Mouse (Mus musculus): ENCODE measurements at regions not wholly inside any gene's neighbourhood (a gene's known extent, or its start where the extent isn't known, plus 50 kb on each side); places are given as distances from the start of the nearest gene placed in this dataset.

DNA sequence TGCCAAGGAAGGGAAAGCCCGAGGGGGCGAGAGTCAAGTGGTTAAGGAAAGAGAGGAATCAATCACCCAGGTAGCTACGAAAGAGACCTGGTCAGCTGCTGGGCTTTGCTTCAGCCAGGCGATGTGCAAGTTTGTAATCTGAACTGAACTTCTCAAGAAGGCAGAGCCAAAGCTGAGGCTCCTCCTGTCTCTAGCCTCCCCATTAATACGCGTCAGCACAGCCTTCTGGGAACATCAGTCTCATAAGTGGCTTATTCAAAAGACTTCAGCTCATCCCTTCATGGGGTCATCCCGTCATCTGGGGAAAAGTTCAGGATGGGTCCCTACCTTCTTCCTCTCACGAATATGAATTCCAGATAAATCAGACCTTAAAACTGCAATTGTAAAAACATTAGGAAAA is 112.2 kb upstream of the Mgme1 start:
- H3K9ac ChIP-seq: no peak overlapping the region
- H3K36me3 ChIP-seq: no peaks in the 10 kb centered on the region
- WGBS: 44% methylated on average over 8 of the region's 8 CpGs
- H3K27me3 ChIP-seq (replicated peaks): no peaks in the 10 kb centered on the region
- no peak overlapping the region for H3K27ac ChIP-seq
- no peaks in the 10 kb centered on the region for H3K9me3 ChIP-seq
- H3K4me2 ChIP-seq (replicated peaks): no peak overlapping the region
- H3K4me1 ChIP-seq (replicated peaks): peaks cover 32% of the 10 kb centered on the region
- no peak overlapping the region for H3K4me3 ChIP-seq (replicated peaks)
- no peak for ATAC-seq

DNA sequence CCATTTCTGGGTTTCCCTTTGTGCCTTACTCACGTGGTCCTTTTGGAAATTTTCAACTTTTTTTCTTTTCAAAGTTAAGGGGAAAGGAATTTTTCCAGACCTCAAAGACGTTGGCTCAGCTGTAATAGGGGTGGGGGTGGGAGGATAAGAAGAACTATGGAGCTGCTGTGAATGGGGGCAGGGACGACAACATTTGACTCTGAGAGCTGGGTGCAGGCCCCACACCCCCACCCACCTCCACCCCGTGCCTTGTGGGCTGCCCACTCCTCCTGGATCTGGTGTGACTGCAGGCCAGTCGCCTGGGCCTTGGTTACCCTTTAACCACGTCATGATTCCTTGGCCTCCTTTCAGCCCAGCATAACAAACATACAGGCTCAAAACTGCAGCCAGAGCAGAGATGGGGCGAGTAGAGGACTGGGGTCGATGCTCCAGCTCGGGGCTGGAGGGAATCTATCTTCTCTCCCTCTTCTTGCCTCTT is 110.6 kb upstream of the Mgme1 start:
- peak; percentile 19; the same call in 1 of the 2 replicates for ATAC-seq
- Histone ChIP-seq H3K4me3 (replicated peaks) (no peak overlapping the region), H3K9me3 (no peaks in the 10 kb centered on the region), H3K9ac (no peak overlapping the region), H3K27me3 (replicated peaks) (no peaks in the 10 kb centered on the region), H3K36me3 (no peaks in the 10 kb centered on the region), H3K27ac (peak overlapping the region; percentile 81), H3K4me2 (replicated peaks) (0 out of 2 replicates have a peak overlapping the region, but pooled peaks have one; percentile 20), H3K4me1 (replicated peaks) (peaks cover 39% of the 10 kb centered on the region)
- WGBS: 16% methylated on average over 9 of the region's 9 CpGs

DNA sequence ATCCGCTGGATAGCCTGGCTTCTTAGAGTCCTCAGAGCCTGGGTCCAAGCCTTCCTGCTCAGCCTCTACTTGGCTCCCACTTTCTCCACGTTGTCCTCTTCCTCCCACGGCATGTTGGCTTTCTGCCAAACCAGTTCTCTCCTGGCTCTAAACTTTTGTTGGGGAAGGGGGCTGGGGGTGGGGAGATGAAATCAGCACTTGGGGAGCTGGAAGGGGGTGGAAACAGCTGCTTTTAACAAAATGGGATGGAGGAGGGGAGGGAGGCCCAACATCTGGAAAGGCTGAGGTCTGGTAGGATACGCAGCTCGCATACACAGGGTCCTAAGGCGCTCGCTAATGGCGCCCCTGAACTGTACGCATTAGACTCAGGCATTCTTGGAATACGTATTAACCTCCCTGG is 110.0 kb upstream of the Mgme1 start:
- Histone ChIP-seq H3K4me2 (replicated peaks) (0 out of 2 replicates have a peak overlapping the region, but pooled peaks have one; percentile 20), H3K4me1 (replicated peaks) (peaks cover 39% of the 10 kb centered on the region), H3K27me3 (replicated peaks) (no peaks in the 10 kb centered on the region), H3K27ac (peak overlapping the region; percentile 81), H3K36me3 (no peaks in the 10 kb centered on the region), H3K9ac (no peak overlapping the region), H3K4me3 (replicated peaks) (no peak overlapping the region), H3K9me3 (no peaks in the 10 kb centered on the region)
- ATAC-seq: peak; percentile 14; the same call in 1 of the 2 replicates
- WGBS: 38% methylated on average over 10 of the region's 10 CpGs

DNA sequence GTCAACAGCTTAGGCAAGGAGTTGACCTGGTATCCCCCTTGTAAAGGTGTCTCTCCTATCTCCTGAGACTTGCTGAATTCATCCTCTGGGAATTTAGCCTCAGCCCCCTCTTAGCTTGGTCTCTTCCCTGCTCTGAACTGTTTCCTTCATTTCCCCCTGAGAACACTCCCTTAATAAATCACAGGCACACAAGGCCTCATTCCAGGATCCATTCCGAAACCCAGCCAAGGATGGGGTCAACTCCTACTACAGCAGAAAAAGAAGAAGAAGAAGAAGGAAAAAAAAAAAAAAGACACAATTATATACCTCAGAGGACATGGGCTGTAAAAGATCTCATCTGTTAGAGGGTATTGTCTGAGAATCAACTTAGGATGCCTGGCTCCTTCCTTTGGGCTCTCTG is 108.6 kb upstream of the Mgme1 start:
- H3K9me3 ChIP-seq: no peaks in the 10 kb centered on the region
- no peak overlapping the region for H3K4me2 ChIP-seq (replicated peaks)
- H3K36me3 ChIP-seq: no peaks in the 10 kb centered on the region
- no peak overlapping the region for H3K9ac ChIP-seq
- H3K4me3 ChIP-seq (replicated peaks): no peak overlapping the region
- 0 out of 2 replicates have a peak overlapping the region, but pooled peaks have one; percentile 32 for H3K27ac ChIP-seq
- H3K27me3 ChIP-seq (replicated peaks): no peaks in the 10 kb centered on the region
- peaks cover 38% of the 10 kb centered on the region for H3K4me1 ChIP-seq (replicated peaks)
- ATAC-seq: no peak
- WGBS: 48% methylated on average over 1 of the region's 1 CpGs

DNA sequence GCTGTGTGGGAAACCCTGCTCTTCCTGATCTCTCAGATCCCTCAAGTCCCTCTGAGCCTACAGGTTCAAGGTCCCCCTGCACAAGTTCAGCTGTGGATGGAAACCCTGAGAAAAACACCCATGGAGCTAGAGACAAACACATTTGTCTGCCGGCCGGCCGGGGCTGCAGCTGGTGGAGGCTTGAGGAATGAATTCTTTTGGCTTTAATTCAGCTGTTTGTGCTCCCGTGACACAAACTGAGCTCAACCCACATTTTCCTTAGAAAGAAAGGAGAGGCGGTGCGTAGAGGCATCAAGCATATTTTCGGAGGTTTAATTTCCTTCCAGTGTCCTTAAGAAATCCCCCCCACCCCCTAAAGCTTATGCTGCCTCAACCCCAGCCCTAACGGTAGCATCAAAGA is 106.4 kb upstream of the Mgme1 start:
- H3K9me3 ChIP-seq: no peaks in the 10 kb centered on the region
- ATAC-seq: no peak
- no peaks in the 10 kb centered on the region for H3K36me3 ChIP-seq
- H3K4me1 ChIP-seq (replicated peaks): peaks cover 43% of the 10 kb centered on the region
- peak overlapping the region; percentile 99 for H3K27ac ChIP-seq
- H3K9ac ChIP-seq: no peak overlapping the region
- H3K27me3 ChIP-seq (replicated peaks): no peaks in the 10 kb centered on the region
- WGBS: 17% methylated on average over 8 of the region's 8 CpGs
- 0 out of 2 replicates have a peak overlapping the region, but pooled peaks have one; percentile 65 for H3K4me3 ChIP-seq (replicated peaks)
- peak overlapping the region; percentile 73 for H3K4me2 ChIP-seq (replicated peaks)

DNA sequence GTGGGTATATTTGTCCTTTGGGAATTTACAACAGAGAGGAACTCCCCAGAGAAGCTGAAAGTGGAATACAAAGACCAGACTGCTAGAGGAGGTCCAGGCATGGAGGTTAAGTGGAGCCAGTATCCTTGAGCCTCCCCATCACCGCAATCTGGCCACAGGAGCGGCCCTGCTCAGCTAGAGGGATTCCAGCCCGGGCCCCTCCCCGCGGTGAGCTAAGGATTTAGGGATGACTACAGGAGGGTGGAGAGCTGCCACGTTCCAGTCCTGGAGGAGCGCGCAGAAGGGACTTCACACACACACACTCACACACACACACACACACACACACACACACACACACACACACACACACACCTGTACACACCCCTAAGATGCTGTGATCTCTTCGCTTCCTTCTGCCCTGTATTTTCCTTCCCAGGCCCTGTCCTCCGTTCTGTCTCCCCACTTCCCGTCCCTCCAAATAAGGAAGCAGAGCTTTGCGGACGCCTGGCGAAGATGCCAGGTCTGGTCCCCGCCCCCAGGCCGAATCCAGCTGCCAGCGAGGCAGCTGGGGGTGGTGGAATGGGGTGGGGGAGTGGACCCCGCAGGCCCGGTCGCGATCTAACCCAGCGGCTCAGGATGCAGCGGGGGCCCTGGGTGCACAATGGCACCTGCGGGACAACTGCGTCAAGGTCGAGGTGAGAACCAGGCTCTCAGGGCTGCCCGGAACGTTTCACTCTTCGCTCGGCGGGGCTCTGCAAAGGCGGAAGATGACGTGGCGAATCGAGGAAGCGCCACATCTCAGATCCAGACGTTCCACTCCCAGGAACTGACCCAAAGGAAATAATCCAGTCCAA is 105.3 kb upstream of the Mgme1 start:
- peak; percentile 85 for ATAC-seq
- Histone ChIP-seq H3K9ac (peak overlapping the region; percentile 90), H3K27ac (peak overlapping the region; percentile 99), H3K9me3 (no peaks in the 10 kb centered on the region), H3K4me2 (replicated peaks) (peak overlapping the region; percentile 73), H3K36me3 (no peaks in the 10 kb centered on the region), H3K4me3 (replicated peaks) (peak overlapping the region; percentile 65), H3K27me3 (replicated peaks) (no peaks in the 10 kb centered on the region), H3K4me1 (replicated peaks) (peaks cover 45% of the 10 kb centered on the region)
- WGBS: under 1% methylated on average over 36 of the region's 37 CpGs

DNA sequence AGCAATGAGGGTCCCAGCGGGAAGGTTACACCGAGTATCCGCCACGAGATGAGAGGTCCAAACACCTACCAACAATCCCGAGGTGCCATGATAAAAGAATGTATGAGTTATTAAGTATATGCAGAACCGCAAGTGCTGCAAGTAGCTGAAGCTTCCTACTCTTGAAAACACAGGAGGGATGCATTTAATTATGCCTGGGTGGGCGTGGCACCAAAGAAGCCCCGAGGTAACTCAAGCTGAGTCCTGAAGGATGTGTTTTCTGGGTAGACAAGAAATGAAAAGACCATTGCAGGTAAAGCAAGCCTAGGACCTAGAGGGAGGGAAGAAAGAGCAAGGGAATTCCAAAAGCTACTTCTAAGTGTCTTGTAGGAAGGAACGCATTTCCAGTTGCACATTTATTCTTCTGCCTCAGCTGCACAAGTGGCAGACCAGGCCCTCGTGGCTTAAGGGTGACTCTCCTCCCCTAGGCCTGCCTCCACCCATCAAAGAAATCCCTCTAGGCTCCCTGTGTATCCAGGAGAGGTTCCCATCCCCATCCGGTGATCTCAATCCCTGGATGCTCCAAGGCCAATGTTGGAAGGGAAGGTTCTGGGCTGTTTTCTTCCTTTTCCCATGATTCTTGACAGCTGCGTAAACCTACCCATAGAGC is 104.2 kb upstream of the Mgme1 start:
- no peaks in the 10 kb centered on the region for H3K9me3 ChIP-seq
- peak overlapping the region; percentile 73 for H3K4me2 ChIP-seq (replicated peaks)
- H3K36me3 ChIP-seq: no peaks in the 10 kb centered on the region
- no peaks in the 10 kb centered on the region for H3K27me3 ChIP-seq (replicated peaks)
- H3K9ac ChIP-seq: peak overlapping the region; percentile 90
- ATAC-seq: no peak
- peak overlapping the region; percentile 99 for H3K27ac ChIP-seq
- WGBS: 29% methylated on average over 12 of the region's 12 CpGs
- H3K4me1 ChIP-seq (replicated peaks): peaks cover 44% of the 10 kb centered on the region
- H3K4me3 ChIP-seq (replicated peaks): peak overlapping the region; percentile 65

DNA sequence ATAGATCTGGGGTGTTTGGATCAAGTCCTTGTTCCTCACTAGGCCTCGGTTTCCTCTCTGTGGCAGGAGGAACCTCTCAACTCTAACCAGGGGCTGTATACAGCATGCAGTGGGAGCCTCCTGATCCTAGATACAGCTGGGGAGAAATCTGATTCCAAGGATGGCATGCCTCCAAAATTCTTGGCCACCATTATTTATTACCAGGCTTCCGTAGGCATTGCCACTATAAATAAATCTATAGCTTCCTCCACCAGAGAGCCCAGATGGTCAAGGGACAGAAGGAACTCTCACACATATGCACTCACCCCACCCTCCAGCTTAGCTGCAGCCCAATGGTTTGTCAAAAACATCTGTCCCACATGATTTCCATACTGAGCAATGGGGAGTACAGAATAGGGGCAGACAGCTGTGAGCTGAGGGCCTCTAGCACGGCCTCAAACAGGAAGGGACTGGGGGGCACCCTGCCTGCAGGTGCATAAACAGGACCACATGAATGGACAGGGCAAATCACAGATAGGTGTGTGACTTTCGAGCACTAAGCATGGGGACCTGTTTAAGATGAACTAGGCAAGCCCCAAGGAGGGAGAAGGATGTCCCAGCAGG is 100.8 kb upstream of the Mgme1 start:
- Histone ChIP-seq H3K27me3 (replicated peaks) (no peaks in the 10 kb centered on the region), H3K9ac (no peak overlapping the region), H3K9me3 (no peaks in the 10 kb centered on the region), H3K36me3 (no peaks in the 10 kb centered on the region), H3K4me3 (replicated peaks) (no peak overlapping the region), H3K4me1 (replicated peaks) (peaks cover 36% of the 10 kb centered on the region), H3K27ac (peak overlapping the region; percentile 74), H3K4me2 (replicated peaks) (no peak overlapping the region)
- 38% methylated on average over 4 of the region's 4 CpGs for WGBS
- ATAC-seq: peak; percentile 12

DNA sequence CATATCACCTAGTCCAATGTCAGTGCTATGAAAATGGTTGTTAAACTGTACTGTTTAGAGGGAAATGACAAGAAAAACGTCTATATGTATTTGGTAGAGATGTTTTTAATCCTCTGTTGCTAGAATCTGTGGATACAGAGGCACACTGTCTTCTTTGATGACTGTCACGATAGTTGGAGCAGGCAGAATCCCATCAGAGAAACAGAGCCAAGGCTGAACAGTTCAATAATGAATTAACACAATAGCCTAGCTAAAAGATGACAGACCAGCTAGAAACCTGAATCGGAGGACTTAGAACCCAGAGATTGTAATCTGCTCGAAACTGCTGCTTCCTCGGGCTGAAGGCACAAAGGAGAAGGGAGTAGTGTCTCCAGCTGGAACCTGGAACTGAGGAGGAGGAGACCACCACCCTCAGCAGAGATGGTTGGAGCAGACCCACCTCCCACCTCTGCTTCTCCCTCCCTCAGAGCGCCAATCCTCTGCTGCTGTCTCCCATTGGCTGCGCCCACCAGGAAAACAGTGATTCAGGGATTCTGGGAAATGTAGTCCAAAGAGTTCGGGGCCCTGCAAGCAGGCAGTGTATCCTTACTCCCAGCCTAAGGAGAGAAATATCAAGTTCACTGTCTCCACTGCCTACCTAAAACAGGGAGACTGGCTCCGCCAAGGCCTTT is 98.2 kb upstream of the Mgme1 start:
- Histone ChIP-seq H3K4me3 (replicated peaks) (peak overlapping the region; percentile 35), H3K4me2 (replicated peaks) (peak overlapping the region; percentile 70), H3K4me1 (replicated peaks) (peaks cover 42% of the 10 kb centered on the region), H3K27ac (peak overlapping the region; percentile 19), H3K27me3 (replicated peaks) (no peaks in the 10 kb centered on the region), H3K9ac (no peak overlapping the region; the same call in 1 of the 2 replicates), H3K9me3 (no peaks in the 10 kb centered on the region), H3K36me3 (no peaks in the 10 kb centered on the region)
- 14% methylated on average over 9 of the region's 9 CpGs for WGBS
- peak; percentile 73 for ATAC-seq

DNA sequence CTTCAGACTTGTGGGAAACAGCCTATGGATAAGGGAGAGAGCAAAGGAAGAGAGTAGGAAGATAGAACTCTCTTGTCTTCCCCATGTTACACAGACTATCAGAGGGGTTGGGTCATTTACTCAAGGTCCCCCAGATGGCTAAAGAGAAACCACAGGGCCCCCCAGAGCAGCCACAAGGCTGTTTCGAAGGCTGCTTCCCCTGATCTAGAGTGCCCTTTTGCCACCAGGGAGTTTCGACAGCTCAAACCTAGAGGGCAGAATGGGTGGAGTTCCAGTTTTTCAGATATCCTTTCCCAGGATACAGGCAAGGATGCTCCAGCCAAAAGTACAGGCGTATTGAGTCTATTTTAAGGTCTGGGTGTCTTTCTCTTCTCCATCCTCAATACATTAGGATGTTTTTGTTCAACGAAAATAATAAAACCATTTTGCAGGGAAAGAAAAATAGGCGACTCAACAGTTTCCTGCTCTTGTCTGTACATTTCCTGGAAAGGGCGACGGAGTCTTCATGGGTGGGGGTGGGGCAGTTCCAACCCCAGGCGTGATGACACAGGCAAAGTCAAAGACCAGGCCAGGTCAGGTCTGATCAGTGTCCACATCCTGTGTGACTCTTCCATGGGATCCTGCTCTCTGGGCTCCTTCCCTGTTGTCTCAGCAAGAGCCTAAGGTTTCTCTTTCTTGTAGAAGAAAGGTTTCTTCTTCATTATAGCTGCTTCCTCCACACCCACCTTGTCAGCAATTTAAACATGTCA is 96.9 kb upstream of the Mgme1 start:
- no peak for ATAC-seq

DNA sequence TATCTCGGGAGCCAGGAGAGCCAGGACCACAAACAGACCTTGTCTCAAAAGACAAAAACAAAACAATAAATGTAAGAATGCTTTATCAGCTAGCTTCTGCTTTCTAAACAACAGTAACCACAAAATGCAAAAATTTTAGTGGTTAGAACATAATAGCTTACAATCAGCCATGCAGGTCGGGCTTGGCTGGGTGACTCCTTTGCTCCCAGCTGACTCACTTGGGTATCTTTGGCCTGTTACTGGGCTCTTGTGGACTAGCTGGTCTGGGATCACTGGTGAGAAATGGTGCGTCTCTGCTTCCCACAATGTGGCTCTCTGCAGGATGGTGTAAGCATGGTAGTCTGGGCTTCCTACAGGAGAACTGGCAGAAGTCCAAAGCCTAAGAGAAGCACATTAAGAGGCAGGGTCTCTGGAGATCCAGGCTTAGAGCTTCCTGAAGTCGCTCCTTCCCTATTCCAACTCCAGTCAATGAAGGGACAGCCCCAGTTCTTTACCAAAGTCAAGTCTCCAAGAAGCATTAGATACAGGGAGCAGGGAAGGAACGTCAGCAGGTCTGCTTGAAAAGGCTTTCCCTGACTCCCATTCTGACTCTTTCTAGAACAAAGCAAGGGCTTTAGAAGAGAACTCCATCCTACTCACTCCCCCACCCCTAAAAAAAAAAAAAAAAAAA is 96.0 kb upstream of the Mgme1 start:
- no peak overlapping the region for H3K4me3 ChIP-seq (replicated peaks)
- no peak overlapping the region for H3K4me2 ChIP-seq (replicated peaks)
- no peak overlapping the region for H3K27ac ChIP-seq
- peaks cover 37% of the 10 kb centered on the region for H3K4me1 ChIP-seq (replicated peaks)
- no peak for ATAC-seq
- no peaks in the 10 kb centered on the region for H3K27me3 ChIP-seq (replicated peaks)
- no peak overlapping the region for H3K9ac ChIP-seq
- no peaks in the 10 kb centered on the region for H3K36me3 ChIP-seq
- WGBS: 80% methylated on average over 5 of the region's 5 CpGs
- no peaks in the 10 kb centered on the region for H3K9me3 ChIP-seq

More for the DNA sequence above, 96.9 kb upstream of the Mgme1 start:
- Histone ChIP-seq H3K36me3 (no peaks in the 10 kb centered on the region), H3K27me3 (replicated peaks) (no peaks in the 10 kb centered on the region), H3K4me3 (replicated peaks) (no peak overlapping the region), H3K27ac (no peak overlapping the region), H3K4me2 (replicated peaks) (no peak overlapping the region), H3K9ac (no peak overlapping the region), H3K9me3 (no peaks in the 10 kb centered on the region), H3K4me1 (replicated peaks) (peaks cover 43% of the 10 kb centered on the region)
- 78% methylated on average over 8 of the region's 8 CpGs for whole genome bisulfite sequencing

Data from intestine, embryonic 15.5 days (tissue).